Mouse (Mus musculus): ENCODE measurements at regions not wholly inside any gene's neighbourhood (a gene's known extent, or its start where the extent isn't known, plus 50 kb on each side); places are given as distances from the start of the nearest gene placed in this dataset.

DNA sequence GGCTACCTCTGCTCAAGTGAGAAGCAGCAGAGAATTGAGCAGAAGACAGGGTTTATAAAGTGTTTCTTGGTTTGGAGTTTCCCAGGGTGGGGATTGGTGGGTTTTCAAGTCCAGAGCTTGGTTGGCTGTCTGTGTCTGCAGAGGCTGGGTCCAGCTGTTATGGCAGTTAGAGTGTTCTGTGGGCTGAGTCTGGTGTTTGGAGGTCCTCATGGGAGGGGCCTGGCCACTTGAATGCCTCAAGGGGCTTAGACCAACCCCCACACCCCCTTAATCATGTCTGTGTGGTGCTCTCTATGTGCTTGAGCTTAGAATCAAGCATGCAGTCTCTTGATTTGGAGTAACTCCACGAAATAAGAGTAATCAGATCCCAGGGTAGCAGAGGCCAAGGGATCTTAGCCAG is 70.2 kb upstream of the Aldh1a3 start:
- 21% methylated on average over 1 of the region's 1 CpGs for WGBS
- H3K4me1 ChIP-seq (ENCODE audit: control insufficient read depth, insufficient read depth, low read length), result no peaks in the 10 kb centered on the region
- no peak overlapping the region for H3K4me3 ChIP-seq (replicated peaks; ENCODE audit: extremely low read depth, low read depth, low read length)
- DNase-seq, result no peak
- TF ChIP-seq CTCF (IDR thresholded peaks at IDR 0.05; ENCODE audit: insufficient read depth, low read length) (no peak), POLR2A (IDR thresholded peaks at IDR 0.05; ENCODE audit: borderline replicate concordance, extremely low read depth, low read depth, low read length) (no peak)

DNA sequence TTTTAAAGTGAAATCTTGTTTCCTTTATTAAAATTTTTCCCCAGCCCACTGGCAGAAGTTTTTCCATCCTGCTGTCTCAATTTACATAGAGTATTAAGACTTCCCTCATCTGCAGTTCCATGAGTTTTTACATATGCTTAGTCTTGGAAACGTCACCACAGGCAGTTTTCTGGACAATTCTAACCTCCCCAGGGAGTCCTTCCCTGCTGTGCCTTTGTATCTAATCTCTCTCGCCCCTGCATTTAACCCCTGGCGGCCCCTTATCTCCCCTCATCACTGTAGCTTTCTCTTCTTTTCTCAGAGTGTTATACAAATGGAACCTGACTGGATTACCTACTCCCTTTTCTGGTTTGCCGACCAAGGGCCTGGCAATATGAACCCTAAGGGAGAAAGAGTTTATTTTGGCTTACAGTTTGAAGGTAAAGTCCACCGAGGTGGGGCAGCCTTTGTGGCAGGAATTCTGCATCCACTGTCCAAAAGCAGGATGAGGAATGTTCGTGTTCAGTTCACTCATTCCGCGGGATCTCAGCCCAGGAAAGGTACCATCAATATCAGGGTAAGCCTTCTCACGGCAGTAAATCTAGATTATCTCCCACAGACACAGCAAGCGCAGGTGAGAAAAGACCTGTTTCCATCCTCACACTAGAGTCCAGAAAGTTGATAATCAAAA is 66.0 kb upstream of the Aldh1a3 start:
- 77% methylated on average over 10 of the region's 10 CpGs for WGBS
- DNase-seq, result no peak
- TF ChIP-seq POLR2A (IDR thresholded peaks at IDR 0.05; ENCODE audit: borderline replicate concordance, extremely low read depth, low read depth, low read length) (no peak), CTCF (IDR thresholded peaks at IDR 0.05; ENCODE audit: insufficient read depth, low read length) (no peak)
- Histone ChIP-seq H3K4me3 (replicated peaks; ENCODE audit: extremely low read depth, low read depth, low read length) (no peak overlapping the region), H3K4me1 (ENCODE audit: control insufficient read depth, insufficient read depth, low read length) (no peaks in the 10 kb centered on the region)

DNA sequence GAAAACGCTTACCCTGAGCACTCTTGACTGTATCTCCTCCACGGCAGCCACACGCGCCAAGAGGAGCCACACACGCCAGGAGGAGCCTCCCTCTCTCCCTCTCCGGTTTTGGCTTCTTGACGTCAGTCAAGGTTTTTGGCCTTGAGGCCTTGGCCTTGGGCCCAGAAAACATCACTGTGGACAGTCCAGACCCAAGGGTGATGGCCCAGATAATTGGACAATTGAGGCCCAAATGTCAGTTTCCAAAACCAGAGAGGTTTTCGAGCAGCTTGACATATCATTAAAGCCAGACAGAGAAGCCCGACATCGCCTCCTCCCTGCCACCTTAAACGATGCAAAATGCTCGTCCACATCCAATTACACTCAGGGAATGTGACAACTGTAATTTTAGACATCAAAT is 65.4 kb upstream of the Aldh1a3 start:
- no peak overlapping the region for H3K4me3 ChIP-seq (replicated peaks; ENCODE audit: extremely low read depth, low read depth, low read length)
- WGBS, result 73% methylated on average over 12 of the region's 12 CpGs
- H3K4me1 ChIP-seq (ENCODE audit: control insufficient read depth, insufficient read depth, low read length), result no peaks in the 10 kb centered on the region
- no peak for DNase-seq
- TF ChIP-seq POLR2A (IDR thresholded peaks at IDR 0.05; ENCODE audit: borderline replicate concordance, extremely low read depth, low read depth, low read length) (no peak), CTCF (IDR thresholded peaks at IDR 0.05; ENCODE audit: insufficient read depth, low read length) (no peak)

DNA sequence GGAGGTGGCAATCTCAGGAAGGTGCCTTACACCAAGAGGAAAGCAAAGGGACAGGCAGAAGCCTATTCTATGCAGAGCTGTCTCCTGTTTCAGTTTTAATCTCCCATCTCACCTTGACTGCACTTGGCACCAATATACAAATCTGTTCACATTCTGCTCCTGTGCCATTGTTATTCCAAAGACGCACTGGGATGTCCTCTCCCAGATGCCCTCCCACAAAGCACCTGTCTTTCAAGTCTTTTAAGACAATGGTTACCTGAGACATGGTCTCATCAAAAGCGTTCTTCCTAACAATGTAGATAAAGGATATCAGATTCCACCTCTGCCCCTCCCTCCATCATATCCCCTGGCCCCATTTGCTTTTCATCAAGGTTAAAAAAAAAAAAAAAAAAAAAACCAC is 64.2 kb upstream of the Aldh1a3 start:
- 73% methylated on average over 2 of the region's 2 CpGs for WGBS
- TF ChIP-seq CTCF (IDR thresholded peaks at IDR 0.05; ENCODE audit: insufficient read depth, low read length) (no peak), POLR2A (IDR thresholded peaks at IDR 0.05; ENCODE audit: borderline replicate concordance, extremely low read depth, low read depth, low read length) (no peak)
- H3K4me1 ChIP-seq (ENCODE audit: control insufficient read depth, insufficient read depth, low read length), result no peaks in the 10 kb centered on the region
- DNase-seq, result no peak
- no peak overlapping the region for H3K4me3 ChIP-seq (replicated peaks; ENCODE audit: extremely low read depth, low read depth, low read length)

DNA sequence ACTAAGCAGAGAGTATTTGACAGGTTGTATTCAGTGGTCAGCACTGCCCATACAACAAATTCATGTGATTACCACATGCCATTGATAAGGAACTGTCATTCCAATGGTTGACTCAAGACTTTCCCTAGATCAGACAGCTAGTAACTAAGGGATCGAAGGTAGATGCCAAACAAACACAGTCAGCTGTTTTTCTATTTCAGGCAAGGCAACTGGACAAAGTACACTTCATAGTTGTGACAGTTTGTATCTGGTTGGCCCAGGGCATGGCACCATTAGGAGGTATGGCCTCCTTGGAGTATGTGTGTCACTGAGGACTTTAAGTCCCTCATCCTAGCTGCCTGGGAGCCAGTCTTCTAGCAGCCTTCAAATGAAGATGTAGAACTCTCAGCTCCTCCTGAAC is 62.8 kb upstream of the Aldh1a3 start:
- no peak overlapping the region for H3K4me3 ChIP-seq (replicated peaks; ENCODE audit: extremely low read depth, low read depth, low read length)
- WGBS, result 93% methylated on average over 1 of the region's 1 CpGs

DNA sequence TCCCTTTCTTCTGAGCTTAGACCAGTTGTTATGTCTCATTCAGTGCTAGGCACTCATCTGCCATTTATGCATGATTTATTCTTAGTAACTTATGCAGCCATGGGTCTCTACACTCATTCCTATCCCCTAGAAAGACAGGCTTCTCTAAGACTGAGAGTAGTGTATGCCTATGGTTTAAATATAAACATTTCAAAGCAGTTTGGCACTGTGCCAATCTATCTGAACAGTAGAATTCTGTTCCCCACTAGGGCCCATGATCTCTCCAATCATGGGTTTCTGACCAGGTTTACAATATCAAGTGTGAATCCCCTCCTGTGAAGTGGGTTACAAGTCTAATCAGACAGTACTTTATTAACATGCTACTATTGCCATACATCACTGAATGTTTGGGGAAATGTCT is 60.4 kb upstream of the Aldh1a3 start:
- TF ChIP-seq CTCF (IDR thresholded peaks at IDR 0.05; ENCODE audit: insufficient read depth, low read length) (no peak), POLR2A (IDR thresholded peaks at IDR 0.05; ENCODE audit: borderline replicate concordance, extremely low read depth, low read depth, low read length) (no peak)
- Histone ChIP-seq H3K4me3 (replicated peaks; ENCODE audit: extremely low read depth, low read depth, low read length) (no peak overlapping the region), H3K4me1 (ENCODE audit: control insufficient read depth, insufficient read depth, low read length) (no peaks in the 10 kb centered on the region)
- no peak for DNase-seq

More for the DNA sequence above, 62.8 kb upstream of the Aldh1a3 start:
- TF ChIP-seq POLR2A (IDR thresholded peaks at IDR 0.05; ENCODE audit: borderline replicate concordance, extremely low read depth, low read depth, low read length) (no peak), CTCF (IDR thresholded peaks at IDR 0.05; ENCODE audit: insufficient read depth, low read length) (no peak)
- no peaks in the 10 kb centered on the region for H3K4me1 ChIP-seq (ENCODE audit: control insufficient read depth, insufficient read depth, low read length)
- DNase-seq, result no peak

DNA sequence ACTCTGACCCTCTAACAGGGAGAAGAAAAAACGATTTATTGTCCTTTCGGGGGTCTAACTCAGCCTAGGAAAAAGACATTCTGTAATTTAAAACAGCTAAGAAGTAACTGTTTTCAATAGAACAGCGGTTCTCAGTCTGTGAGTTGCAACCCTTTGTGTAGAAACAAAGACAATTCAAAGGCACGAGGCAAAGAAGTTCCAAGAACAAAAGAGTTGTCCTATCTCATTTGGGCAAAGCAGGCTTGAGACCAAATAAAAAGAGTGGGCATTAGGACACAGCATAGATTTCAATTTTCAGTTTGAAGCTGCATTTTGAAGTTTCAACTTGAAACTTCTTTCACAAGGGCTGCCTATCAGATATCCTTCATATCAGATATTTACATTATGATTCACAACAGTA is 53.1 kb upstream of the Aldh1a3 start:
- no peak for TF ChIP-seq CTCF (IDR thresholded peaks at IDR 0.05; ENCODE audit: insufficient read depth, low read length)
- no peak for TF ChIP-seq POLR2A (IDR thresholded peaks at IDR 0.05; ENCODE audit: borderline replicate concordance, extremely low read depth, low read depth, low read length)
- no peaks in the 10 kb centered on the region for H3K4me1 ChIP-seq (ENCODE audit: control insufficient read depth, insufficient read depth, low read length)
- 63% methylated on average over 4 of the region's 4 CpGs for WGBS
- no peak overlapping the region for H3K4me3 ChIP-seq (replicated peaks; ENCODE audit: extremely low read depth, low read depth, low read length)
- no peak for DNase-seq

DNA sequence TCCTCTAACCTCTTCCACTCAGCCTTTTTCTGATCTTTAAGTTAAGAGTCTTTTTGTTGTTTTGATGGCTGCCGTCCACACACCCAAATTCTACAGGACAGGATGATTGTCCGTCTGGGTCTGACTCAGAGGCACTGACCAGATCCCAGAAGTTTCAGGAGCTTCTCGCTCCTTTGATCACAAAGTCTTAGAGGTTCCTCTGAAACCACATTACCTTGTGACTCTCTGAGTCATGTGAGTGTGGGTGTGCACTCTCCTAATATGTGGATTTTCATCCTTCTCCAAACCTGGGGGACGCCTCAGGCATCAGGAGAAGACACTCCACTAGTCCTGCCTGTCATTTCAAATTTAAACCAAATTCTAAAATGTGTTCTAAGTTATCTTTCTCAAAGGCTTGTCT is 52.0 kb upstream of the Aldh1a3 start:
- WGBS, result 95% methylated on average over 4 of the region's 4 CpGs
- TF ChIP-seq POLR2A (IDR thresholded peaks at IDR 0.05; ENCODE audit: borderline replicate concordance, extremely low read depth, low read depth, low read length), result no peak
- TF ChIP-seq CTCF (IDR thresholded peaks at IDR 0.05; ENCODE audit: insufficient read depth, low read length), result no peak
- DNase-seq, result no peak
- no peak overlapping the region for H3K4me3 ChIP-seq (replicated peaks; ENCODE audit: extremely low read depth, low read depth, low read length)
- no peaks in the 10 kb centered on the region for H3K4me1 ChIP-seq (ENCODE audit: control insufficient read depth, insufficient read depth, low read length)

DNA sequence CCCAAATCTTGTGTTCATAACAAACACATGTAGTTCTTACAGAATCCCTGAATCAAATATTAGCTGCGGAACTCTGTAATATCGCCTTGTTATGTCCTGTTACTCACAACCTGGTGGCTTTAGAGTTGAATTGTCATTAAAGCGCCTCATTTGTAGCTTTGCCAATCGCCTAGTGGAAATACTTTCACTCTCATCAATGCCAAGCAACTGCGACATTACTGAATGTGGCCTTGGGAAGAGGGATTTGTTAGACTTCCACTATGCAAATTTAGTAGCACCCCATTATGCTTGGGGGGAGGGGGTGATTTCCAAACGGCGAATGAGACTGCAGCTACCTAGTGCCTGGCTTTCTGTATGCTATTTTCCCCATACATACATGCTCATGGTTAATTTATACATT is 50.8 kb upstream of the Aldh1a3 start:
- H3K4me1 ChIP-seq (ENCODE audit: control insufficient read depth, insufficient read depth, low read length), result no peaks in the 10 kb centered on the region
- DNase-seq, result no peak
- WGBS, result 83% methylated on average over 7 of the region's 7 CpGs
- no peak overlapping the region for H3K4me3 ChIP-seq (replicated peaks; ENCODE audit: extremely low read depth, low read depth, low read length)
- TF ChIP-seq CTCF (IDR thresholded peaks at IDR 0.05; ENCODE audit: insufficient read depth, low read length) (no peak), POLR2A (IDR thresholded peaks at IDR 0.05; ENCODE audit: borderline replicate concordance, extremely low read depth, low read depth, low read length) (no peak)

DNA sequence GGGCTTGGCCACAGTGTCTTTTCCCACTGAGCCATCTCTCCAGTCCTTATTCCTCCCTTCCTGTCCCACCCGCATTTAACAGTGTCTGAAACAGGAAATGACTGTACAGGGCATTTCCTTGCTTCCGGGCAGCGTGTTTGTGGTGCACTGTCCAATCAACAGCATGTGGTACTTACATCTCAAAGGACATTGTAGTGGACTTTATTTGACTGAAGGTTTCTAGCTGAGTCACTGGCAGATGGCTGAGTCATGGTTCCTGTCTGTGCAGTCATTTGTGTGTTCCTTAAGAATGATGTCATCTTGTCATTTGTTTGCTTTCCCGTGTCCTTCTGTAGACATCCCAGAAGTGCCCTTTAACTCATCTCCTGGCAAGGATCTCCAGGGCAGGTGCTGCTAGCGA is 50.2 kb upstream of the Aldh1a3 start:
- no peak overlapping the region for H3K4me3 ChIP-seq (replicated peaks; ENCODE audit: extremely low read depth, low read depth, low read length)
- WGBS, result 31% methylated on average over 5 of the region's 5 CpGs
- H3K4me1 ChIP-seq (ENCODE audit: control insufficient read depth, insufficient read depth, low read length), result no peaks in the 10 kb centered on the region
- TF ChIP-seq POLR2A (IDR thresholded peaks at IDR 0.05; ENCODE audit: borderline replicate concordance, extremely low read depth, low read depth, low read length) (no peak), CTCF (IDR thresholded peaks at IDR 0.05; ENCODE audit: insufficient read depth, low read length) (no peak)
- no peak for DNase-seq

Measured in lung, adult 2 months (tissue).